Mouse (Mus musculus) gastrocnemius, postnatal 4 days (tissue): ENCODE results near the gene Srf. TPM values are rescaled to one million over a fixed set of nuclear protein-coding genes. Genes with fewer than 3 reads are reported as not detected.
A peak's percentile ranks its signal among the peaks of the same experiment; 100 is the strongest.
"Not testable (repeated sequence)": the region's sequence is repeated elsewhere in the genome, so short reads cannot be mapped to it uniquely, and the experiment has no call there.

Experiments
- DNase-seq, 2 experiments: peaks; one replicate each; pipeline ENCODE4 v3.0.0; 2021 to 2022; ENCODE audit warnings: low spot score in 2 of 2, mixed read lengths in 2 of 2
- total RNA-seq, 2 experiments: library from RNA; stranded (reverse); gene quantifications; 2 replicates each; pipeline ENCODE4 v1.2.3; 2021

Gene Srf
- total RNA-seq, 2 experiments from 2014 or later: 81.5 to 84.4 TPM

DNA sequence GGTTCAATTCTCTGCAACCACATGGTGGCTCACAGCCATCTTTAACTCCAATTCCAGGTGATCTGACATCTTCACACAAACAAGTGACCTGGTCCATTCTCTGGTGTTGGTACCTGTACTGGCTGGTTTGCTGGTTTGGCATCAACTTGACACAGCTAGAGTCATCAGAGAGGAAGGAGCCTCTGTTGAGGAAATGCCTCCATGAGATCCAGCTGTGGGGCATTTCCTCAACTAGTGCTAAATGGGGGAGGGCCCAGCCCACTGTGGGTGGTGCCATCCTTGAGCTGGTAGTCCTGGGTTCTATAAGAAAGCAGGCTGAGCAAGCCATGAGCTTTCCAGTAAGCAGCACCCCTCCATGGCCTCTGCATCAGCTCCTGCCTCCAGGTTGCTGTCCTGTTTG is 1.3 kb upstream of the Srf start:
- DNase-seq: not testable (repeated sequence)

DNA sequence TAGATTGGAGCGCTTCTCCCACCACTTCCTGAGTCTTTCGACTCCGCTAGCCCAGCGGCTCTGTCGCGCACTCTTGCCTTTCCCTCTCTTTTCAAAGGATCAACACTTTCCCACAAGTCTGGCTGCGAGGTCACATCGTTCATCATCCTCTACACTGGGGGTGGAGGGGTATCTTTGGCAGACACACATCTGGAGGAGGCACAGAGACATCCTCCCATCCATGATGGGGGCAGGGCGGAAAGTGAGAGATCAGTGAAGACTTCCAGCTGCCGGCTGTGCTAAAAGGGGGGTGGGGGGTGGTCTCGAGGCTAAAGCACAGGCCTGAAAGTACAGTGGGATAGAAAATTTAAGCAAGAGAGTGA is 590 bp upstream of the Srf start:
- DNase-seq: no peak

GRCm38 (mm10) chr17:46554977-46555672 is 850 bp downstream of the Srf start:
- peak; percentile 50 to 66 for DNase-seq

DNA sequence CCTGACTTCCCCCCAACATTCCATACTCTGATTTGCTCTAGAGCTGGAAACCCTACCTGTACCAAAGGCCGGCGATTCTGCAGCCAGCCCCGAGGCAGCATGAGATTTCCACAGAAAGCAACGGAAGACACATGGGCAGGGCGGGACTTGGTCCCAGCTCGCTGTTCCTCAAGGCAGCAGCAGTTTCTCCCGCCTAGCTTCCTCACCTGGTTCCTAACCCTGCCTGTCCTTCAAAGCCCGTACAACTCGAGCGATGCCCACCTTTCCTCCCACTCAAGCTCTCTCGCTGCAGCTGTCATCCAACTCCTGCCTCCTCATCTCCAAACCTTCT is 1.4 kb downstream of the Srf start:
- DNase-seq: no peak

DNA sequence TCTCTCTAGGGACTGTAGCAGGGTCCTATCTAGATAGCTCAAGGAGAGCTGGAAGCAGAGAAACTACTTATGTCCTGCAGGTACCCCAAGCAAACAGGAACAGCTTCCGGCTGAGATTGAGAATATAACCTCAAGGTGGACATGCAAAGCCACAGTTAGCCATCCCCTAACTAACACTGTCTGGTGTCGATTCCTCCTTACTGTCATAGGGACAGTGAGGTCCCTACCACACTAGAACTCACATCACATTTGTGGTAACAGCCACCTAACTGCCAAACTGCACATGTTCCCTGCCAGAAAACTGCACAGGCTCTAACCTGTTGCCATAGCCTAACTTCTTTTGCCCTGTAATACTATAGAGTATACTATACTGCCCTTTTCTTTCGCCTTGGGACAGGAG is 2.0 kb downstream of the Srf start:
- DNase-seq: no peak

- no peak for DNase-seq
These were observed 2.5 kb downstream of the Srf start for GRCm38 (mm10) chr17:46553469-46553868.

DNA sequence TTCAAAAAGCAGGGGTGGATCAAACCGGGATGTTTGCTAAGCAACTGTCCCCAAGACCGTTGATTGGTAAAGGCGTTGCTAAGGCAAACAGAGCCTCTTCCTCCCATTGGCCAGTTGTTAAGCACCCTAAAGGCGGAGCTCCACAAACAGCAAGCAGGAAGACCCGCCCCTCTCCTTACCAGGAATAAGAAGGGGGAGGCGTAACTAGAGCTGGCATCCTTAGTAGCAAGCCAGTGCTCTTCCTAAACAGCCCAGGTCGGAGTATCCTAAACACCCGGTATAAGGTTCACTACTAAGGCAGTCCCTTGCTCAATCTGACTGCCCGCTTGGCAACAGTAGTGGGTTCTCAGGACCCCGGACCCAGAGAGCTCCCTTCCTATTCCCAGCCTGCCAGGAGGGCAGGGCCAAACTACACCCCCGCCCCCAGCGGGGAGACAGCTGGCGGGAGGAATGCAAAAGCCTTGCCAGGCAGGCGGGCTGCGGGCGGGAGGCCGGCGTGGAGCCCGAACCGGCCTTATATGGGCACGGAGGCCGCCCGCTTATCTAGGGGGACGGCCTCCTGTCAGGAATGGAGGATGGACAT is 3.0 kb downstream of the Srf start:
- DNase-seq: peak; percentile 86 to 93

- no peak for DNase-seq
These were observed 3.8 kb downstream of the Srf start for GRCm38 (mm10) chr17:46552151-46552550.

GRCm38 (mm10) chr17:46551369-46551768 is 4.6 kb downstream of the Srf start:
- no peak for DNase-seq

GRCm38 (mm10) chr17:46550904-46551303 is 5.1 kb downstream of the Srf start:
- no peak for DNase-seq

DNA sequence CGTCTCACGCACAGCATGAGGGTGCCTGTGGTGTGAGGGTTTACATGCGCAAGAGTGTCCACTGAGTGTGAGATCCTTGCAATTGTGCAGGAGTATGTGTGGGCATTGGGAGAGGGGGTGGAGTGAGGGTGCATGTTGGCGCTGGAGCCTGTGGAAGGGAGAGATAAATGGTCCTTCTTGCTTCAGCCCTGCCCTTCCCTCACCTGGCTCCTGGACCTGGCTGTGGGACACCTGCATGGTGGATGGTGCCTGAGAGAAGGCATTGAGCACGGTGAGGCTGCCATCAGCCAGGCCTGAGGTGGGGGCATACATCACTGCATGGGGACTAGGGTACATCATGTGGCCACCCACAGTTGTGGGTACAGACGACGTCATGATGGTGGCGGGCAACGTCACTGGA is 6.3 kb downstream of the Srf start:
- DNase-seq: no peak

GRCm38 (mm10) chr17:46549193-46549592 is 6.8 kb downstream of the Srf start:
- DNase-seq: peak in 1 of 2 experiments; percentile 51

- no peak for DNase-seq
These were observed 7.2 kb downstream of the Srf start for GRCm38 (mm10) chr17:46548741-46549140.

DNA sequence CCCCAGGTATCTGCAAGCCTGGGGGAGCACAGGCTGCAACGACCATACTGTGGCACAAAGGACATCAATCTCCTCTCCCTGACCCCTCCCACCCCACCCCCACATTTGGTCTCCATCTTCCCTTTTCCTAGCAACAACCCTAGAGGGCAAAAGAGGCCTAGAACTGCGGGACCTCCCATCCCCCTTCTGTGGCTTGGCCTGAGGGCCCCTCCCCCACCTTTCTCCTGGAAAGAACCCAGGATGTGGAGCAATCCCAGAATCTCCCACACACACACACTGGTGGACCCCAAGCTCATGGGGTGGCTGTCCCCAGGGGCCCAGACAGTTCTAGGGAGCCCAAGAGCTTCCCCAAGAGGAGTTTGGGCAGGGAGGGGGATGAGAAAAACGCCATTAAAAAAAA is 8.1 kb downstream of the Srf start:
- DNase-seq: no peak

DNA sequence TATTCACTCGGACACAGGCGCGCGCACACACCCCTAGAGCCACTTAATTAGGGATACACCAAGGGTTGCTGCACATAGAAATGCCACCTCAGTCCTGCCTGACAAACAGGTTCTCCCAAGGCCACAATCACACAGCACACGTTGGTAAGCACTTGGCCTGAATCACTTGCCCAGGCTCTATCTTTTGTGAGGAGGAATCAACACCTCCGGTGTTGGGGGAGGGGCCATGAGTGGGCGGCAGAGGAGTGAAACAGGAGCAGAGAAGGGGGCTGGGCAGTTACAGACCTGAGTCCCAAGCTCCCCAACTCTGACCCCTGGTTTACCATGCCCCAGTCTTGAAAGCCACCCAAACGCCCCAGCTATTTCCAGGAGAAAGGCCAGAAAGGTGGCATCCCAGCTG is 9.0 kb downstream of the Srf start:
- DNase-seq: no peak

GRCm38 (mm10) chr17:46546591-46546990 is 9.4 kb downstream of the Srf start:
- no peak for DNase-seq

GRCm38 (mm10) chr17:46545813-46546564 is 10.0 kb downstream of the Srf start, which contains the start of gene Cul9:
Cul9 (minus strand) TSS chr17:46546388.
- DNase-seq: peak in 1 of 2 experiments; percentile 78

GRCm38 (mm10) chr17:46543661-46544060 is 12.3 kb downstream of the Srf start:
- DNase-seq: no peak

GRCm38 (mm10) chr17:46525579-46526307 is 30.2 kb downstream of the Srf start:
- peak; percentile 63 to 75 for DNase-seq

DNA sequence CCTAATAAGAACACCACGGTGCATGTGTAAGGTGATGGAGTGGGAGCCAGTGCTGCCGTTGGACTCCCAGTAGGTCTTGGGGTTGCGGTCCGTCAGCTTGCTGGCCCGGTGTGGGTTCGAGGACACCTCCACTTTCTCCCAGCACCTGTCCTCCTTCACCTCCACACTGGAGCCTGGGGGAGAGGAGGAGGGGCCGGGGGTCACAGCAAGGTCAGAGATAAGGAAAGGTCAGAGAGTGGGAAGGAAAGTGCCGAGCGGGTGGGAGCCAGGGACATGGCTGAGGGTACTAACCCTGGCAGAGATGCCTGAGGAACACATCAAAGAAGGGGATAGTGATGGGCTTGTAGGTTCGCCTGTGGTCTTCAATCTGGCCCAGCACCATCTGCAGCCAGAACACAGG is 30.9 kb downstream of the Srf start:
- DNase-seq: no peak

DNA sequence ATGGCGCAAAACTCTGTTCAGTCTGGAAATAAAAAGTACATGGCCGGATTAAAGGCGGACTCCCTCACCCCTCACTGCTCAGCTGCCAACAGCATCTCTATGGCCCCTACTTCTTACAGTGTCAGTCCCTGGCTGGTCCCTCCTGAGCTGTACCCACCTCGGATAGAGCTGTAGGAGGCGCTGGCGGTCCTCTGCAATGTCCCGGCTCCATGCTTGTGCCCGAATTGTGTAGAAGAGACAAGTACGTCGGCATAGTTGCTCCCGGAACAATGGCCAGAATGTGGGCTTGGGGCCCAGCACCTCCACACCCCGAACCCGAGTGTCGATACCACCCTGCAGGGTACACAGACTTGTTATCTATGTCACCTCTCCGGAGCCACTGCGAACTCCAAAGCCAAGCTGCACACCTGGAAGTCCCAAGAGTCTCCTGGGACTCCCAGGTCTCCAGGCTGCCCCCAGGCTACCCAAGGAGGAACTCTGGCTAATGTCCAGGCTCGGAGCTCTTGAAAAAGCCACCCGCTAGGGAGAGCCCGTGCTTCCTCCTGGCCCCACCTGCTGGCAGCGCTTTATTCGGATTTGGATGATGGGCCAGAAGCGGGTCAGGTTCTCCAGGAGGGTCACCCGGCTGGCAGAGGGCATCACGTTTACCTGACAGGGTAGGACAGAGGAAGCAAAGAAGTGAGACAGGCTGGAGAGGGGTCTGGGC is 33.9 kb downstream of the Srf start:
- no peak for DNase-seq
